Mouse (Mus musculus) splenic B cell, adult 2 months (primary cell): ENCODE measurements around the gene Banf1.
"Not testable (repeated sequence)": the region's sequence is repeated elsewhere in the genome, so short reads cannot be mapped to it uniquely, and the experiment has no call there.

Experiments
- DNase-seq: peaks from one replicate; pipeline ENCODE4 v3.0.0-alpha.2; 2011; ENCODE audit warnings: low read depth, low spot score
- H3K27me3 ChIP-seq: 2 replicates; pipeline ENCODE4 v1.6.1; 2012; ENCODE audit warnings: mild to moderate bottlenecking, low read length, moderate library complexity, mixed read lengths; ENCODE audit not compliant: control insufficient read depth, poor library complexity, insufficient read depth, severe bottlenecking
- H3K36me3 ChIP-seq: 2 replicates; pipeline ENCODE4 v1.6.1; 2012; ENCODE audit warnings: mild to moderate bottlenecking, low read length, moderate library complexity, mixed read lengths; ENCODE audit not compliant: control insufficient read depth, poor library complexity, insufficient read depth, severe bottlenecking

The Banf1 gene

GRCm38 (mm10) chr19:5362186-5362585 lies 4.8 kb downstream of the Banf1 start:
- Histone ChIP-seq H3K27me3 (no peaks in the 10 kb centered on the region), H3K36me3 (no peaks in the 10 kb centered on the region; the same call in 1 of the 2 replicates)
- no peak for DNase-seq

- no peak for DNase-seq
- Histone ChIP-seq H3K27me3 (no peaks in the 10 kb centered on the region), H3K36me3 (no peaks in the 10 kb centered on the region)
These were observed 10.9 kb downstream of the Banf1 start for GRCm38 (mm10) chr19:5356080-5356479.

- no peaks in the 10 kb centered on the region for H3K27me3 ChIP-seq
- no peaks in the 10 kb centered on the region for H3K36me3 ChIP-seq
- no peak for DNase-seq
These were observed 13.4 kb downstream of the Banf1 start for GRCm38 (mm10) chr19:5353609-5354008.

GRCm38 (mm10) chr19:5349502-5349873 lies 17.5 kb downstream of the Banf1 start, which contains the start of gene Cst6:
Gene Cst6 (minus strand): TSS chr19:5349574.
- DNase-seq, H3K27me3 ChIP-seq, H3K36me3 ChIP-seq: not testable (repeated sequence)

GRCm38 (mm10) chr19:5348526-5349501 lies 18.2 kb downstream of the Banf1 start:
- peak; percentile 57 for DNase-seq
- no peaks in the 10 kb centered on the region; the same call in 1 of the 2 replicates for H3K27me3 ChIP-seq
- H3K36me3 ChIP-seq, result no peaks in the 10 kb centered on the region

- Histone ChIP-seq H3K36me3 (no peaks in the 10 kb centered on the region), H3K27me3 (no peaks in the 10 kb centered on the region; the same call in 1 of the 2 replicates)
- DNase-seq, result no peak
These were observed 18.9 kb downstream of the Banf1 start for GRCm38 (mm10) chr19:5348064-5348463.

GRCm38 (mm10) chr19:5345297-5346131 lies 21.5 kb downstream of the Banf1 start:
- no peaks in the 10 kb centered on the region; the same call in 1 of the 2 replicates for H3K27me3 ChIP-seq
- no peak for DNase-seq
- H3K36me3 ChIP-seq, result no peaks in the 10 kb centered on the region

GRCm38 (mm10) chr19:5341360-5341759 lies 25.6 kb downstream of the Banf1 start:
- DNase-seq, result no peak
- Histone ChIP-seq H3K27me3 (no peaks in the 10 kb centered on the region), H3K36me3 (no peaks in the 10 kb centered on the region)

- Histone ChIP-seq H3K27me3 (no peaks in the 10 kb centered on the region), H3K36me3 (no peaks in the 10 kb centered on the region)
- peak; percentile 86 for DNase-seq
These were observed 29.0 kb downstream of the Banf1 start for GRCm38 (mm10) chr19:5337975-5338374.

- H3K27me3 ChIP-seq, result no peaks in the 10 kb centered on the region
- no peak for DNase-seq
These were observed 31.5 kb downstream of the Banf1 start, which contains the start of gene Catsper1 for GRCm38 (mm10) chr19:5335441-5335840. Gene Catsper1 (plus strand): TSS chr19:5335741.

GRCm38 (mm10) chr19:5334741-5335140 lies 32.2 kb downstream of the Banf1 start:
- no peak for DNase-seq
- H3K27me3 ChIP-seq, result no peaks in the 10 kb centered on the region
- no peaks in the 10 kb centered on the region for H3K36me3 ChIP-seq

More at GRCm38 (mm10) chr19:5335441-5335840, 31.5 kb downstream of the Banf1 start, which contains the start of gene Catsper1:
- H3K36me3 ChIP-seq, result no peaks in the 10 kb centered on the region

GRCm38 (mm10) chr19:5327970-5328369 lies 39.0 kb downstream of the Banf1 start:
- Histone ChIP-seq H3K27me3 (no peaks in the 10 kb centered on the region), H3K36me3 (no peaks in the 10 kb centered on the region)
- DNase-seq, result no peak

GRCm38 (mm10) chr19:5323801-5324200 lies 43.2 kb downstream of the Banf1 start:
- H3K27me3 ChIP-seq, result no peaks in the 10 kb centered on the region
- DNase-seq, result peak; percentile 18
- no peaks in the 10 kb centered on the region for H3K36me3 ChIP-seq
